Mouse (Mus musculus): Measurements from ENCODE around the gene Hspa4.
"Not testable (repeated sequence)": the region's sequence is repeated elsewhere in the genome, so short reads cannot be mapped to it uniquely, and the experiment has no call there.

Hspa4 gene

DNA sequence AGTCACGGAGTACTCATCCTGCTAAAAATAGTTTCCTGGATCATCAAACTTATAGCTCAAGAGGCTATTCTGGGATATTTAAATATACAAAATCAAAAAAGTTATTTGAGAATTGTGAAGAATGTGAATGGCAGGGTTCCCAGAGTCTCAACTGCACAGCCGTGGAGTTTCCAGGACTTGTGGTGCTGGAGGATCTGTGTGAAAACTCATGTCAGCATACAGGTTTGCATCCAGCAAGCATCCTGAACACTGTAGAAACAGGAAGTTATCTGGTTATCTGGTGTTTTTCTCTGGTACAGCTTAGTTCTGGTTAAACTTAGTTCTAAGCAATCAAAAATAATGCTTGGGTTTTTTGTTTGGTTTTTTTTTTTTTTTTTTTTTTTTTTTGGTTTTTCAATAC is 6.7 kb upstream of the Hspa4 start:
- DNase-seq, result no peak

DNA sequence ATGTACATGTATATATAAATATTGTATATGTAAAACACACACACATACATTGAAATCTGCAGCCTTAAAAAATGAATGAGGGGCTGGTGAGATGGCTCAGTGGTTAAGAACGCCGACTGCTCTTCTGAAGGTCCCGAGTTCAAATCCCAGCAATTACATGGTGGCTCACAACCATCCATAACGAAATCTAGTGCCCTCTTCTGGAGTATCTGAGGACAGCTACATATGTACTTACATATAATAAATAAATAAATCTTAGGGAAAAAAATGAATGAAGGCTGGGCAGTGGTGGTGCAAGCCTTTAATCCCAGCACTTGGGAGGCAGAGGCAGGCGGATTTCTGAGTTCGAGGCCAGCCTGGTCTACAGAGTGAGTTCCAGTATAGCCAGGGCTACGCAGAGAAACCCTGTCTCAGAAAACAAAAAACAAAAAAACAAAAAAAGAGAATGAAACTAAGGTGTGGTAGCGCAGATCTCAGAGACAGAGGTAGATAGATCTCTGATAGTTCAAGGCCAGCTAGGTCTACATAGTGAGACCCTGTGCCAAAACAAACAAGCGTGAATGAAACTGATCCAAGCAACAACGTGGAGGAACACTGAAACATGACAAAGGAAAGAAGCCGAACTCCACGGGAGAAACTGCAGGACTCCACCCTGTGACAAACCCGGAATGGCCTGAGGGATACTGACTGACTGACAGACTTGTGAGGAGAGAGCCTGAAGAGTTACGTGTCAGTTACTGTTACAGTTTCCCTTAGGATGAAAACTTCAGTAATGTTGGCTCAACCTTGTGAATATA is 4.0 kb upstream of the Hspa4 start:
- DNase-seq, result no peak

DNA sequence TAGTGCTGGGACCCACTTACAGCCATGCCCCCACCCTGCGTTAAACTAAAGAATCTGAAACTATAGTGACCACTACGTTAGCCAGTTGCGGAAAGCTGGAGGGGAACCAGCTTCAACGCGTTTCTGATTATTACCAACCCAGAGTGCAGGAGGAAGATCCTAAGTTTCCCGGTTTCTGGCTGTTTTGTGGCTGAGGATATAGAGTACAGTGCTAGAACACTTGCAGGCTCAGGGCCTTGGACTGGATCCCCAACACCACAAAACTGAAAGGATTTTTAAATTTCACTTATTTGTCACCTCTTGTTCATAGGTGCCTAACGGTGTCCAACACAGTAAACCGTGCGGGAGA is 884 bp upstream of the Hspa4 start:
- no peak for DNase-seq

DNA sequence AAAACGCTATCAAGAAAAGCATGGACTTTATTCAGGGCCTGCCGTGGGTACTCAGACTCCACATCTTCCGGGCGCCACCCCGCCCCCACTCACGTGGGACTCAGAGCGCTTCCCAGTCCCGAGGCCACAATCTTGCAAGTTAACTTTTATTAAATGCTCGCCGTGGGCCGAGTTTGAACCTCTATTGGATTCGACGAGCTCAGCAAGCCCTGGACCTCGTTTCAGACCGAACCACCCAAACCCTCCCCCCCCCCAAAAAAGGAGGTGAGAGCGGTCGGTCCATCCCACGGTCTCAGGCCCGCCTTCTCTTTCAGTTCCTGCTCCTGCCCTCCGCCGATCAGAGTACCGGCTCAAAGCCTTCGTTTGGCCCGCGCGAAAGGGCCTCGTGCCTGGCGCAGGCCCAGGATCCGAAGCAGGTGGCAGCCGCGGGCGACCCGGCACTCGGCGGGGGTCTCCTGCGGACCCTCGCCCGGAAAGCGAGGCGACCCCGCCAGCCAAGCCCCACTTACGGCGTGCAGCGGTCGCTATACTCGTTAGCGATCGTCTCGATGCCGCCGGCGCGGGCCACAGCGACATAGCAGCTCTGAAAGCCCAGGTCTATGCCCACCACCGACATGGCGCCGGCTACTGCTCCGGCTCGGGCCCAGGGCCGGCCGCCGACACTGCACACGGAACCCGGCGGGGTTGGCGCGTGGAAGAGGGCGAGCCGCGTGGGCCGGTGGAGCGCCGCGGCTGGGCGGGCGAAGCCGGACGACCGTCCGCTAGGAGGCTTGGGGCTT is 517 bp downstream of the Hspa4 start:
- DNase-seq, result peak; percentile 57

DNA sequence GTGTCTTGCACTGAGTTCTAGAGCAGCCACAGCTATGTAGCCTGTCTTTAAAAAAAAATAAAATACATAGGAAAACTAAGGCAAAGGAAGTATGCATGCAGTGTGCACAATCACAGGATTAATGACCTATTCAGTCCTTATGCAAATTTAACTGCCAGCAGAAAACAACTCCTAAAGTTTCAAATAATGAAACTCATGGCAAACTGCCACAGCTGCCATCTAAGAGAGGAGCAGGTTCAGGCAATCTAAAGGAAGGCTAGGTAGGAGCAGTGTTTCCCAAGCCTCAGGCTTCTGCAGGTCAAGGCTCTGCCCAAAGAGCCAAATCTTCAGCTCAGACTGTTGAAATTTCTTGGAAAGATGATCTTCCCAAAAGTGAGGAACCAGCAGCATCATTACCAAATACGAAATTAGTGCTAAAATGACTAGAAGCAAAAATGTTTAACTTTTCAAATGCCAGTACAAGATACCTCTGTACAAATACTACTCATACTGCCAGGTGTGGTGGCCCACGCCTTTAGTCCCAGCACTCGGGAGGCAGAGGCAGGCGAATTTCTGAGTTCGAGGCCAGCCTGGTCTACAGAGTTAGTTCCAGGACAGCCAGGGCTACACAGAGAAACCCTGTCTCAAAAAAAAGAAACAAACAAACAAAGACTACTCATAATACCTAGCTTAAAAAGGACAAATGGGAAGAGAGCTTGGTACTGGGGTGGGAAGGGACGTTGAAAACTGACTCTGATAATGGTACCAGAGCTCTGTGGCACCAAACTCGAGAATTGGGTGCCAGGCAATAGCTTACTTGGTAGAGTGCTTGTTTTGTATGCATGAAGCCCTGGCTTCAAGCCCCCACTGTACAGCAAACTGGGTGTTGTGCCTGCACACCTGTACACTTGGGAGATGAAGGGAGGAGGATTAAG is 2.1 kb downstream of the Hspa4 start:
- no peak for DNase-seq

DNA sequence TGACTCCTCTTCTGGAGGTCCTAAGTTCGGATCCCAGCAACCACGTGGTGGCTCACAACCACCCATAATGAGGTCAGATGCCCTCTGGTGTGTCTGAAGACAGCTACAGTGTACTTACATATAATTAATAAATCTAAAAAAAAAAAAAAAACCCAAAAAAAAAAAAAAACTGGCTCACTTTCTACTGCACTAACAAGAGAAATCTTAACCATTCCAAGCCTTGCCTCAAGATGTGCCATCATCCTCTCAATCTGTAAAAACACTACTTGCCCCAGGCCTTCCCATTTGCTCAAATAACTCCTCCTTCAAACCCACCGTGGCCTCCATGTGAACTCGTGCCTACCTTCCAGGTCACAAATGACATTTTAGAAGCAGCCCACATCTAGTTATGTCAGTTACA is 3.4 kb downstream of the Hspa4 start:
- no peak for DNase-seq

DNA sequence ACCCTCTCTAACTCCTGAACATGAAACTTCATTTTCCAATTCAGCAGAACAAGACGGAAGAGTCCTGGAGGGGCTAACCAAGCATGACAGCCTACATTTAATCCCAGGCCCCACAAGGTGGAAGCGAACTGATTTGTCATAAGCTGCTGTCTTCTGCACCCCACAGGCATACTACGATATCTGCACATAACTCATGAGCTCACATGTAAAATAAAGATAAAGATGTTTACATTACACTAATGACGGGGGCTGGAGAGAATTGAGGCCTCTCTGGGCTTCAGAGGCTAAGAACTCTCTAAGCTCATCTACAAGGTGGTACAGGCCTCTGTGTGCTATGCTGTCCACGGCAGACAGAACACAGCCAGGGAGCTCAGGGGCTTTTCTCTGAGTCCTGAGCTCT is 5.8 kb downstream of the Hspa4 start:
- DNase-seq, result no peak

DNA sequence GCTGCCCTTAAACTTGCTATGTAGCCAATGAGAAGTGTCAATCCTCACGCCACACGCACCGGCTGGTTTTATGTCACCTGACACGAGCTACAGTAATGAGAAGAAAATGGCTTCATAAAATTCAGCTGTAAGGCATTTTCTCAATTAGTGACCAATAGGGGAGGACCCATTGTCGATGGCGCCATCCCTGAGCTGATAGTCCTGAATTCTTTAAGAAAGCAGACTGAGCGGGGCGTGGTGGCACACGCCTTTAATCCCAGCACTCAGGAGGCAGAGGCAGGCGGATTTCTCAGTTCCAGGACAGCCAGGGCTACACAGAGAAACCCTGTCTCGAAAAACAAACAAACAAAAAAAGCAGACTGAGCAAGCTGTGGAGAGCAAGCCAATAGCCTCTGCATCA is 9.4 kb downstream of the Hspa4 start:
- no peak for DNase-seq

DNA sequence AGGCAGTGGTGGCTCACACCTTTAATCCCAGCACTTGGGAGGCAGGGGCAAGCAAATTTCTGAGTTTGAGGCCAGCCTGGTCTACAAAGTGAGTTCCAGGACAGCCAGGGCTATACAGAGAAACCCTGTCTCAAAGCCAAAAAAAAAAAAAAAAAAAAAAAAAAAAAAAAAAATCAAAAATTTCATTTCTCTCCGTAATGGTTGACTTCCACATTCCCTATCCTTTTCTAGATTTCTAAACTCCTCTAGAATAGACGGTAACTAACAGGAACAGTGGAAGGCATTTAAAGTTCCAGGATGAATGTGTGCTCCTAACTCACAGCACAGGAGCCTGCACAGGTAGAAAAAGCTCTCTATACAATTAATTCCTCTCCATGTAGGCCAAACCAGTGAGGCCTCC is 10.1 kb downstream of the Hspa4 start:
- DNase-seq, result not testable (repeated sequence)

DNA sequence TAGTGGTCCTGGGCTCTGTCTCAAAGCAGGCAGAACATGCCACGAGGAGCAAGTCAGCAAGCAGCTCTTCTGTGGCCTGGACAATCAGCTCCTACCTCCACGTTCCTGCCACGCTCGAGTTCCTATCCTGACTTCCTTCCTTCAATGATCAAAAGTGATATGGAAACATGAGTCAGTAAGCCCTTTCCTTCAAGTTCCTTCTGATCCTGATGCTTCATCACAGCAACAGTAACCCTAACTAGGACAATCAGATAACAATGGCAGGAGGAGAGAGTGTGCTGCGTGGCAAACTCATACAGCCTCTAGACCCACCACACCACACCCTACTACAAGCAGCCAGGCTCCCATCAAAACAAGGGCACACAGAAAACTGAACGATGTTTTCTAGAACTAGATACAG is 14.4 kb downstream of the Hspa4 start:
- no peak for DNase-seq

DNA sequence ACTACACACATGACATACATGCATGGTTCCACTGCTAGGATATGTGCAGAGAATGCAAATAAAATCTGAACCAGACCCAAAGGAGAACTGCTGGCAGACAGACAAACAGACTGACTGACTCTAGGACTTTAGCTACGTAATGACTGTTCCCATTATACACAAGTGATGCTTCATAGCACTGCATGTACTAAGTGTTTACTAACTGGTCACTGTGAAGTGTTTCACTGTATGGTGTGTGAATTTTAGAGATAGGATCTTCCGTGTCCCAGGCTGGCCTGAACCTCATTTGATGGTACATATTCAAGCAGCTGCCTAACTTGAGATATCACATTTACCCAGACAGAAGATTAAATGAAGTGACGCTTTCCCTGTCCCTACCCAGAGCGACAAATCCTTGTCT is 21.8 kb downstream of the Hspa4 start:
- no peak for DNase-seq

DNA sequence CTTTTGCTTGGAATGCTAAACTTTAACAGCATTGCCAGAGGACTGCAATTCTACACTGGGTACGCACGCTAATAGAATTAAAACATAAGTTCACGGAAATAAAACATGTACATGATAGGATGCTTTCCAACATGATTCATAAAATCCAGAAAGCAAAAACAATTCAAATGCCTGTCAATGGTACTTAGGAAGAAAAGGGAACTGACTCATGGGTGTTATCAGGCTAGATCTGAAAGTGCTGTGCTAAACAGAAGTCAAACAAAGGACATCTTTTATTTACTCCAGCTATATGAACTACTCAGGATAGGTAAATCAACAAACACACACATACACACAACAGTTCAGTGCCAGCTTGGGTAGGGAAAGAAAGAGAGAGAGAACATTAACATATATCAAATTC is 24.9 kb downstream of the Hspa4 start:
- no peak for DNase-seq

DNA sequence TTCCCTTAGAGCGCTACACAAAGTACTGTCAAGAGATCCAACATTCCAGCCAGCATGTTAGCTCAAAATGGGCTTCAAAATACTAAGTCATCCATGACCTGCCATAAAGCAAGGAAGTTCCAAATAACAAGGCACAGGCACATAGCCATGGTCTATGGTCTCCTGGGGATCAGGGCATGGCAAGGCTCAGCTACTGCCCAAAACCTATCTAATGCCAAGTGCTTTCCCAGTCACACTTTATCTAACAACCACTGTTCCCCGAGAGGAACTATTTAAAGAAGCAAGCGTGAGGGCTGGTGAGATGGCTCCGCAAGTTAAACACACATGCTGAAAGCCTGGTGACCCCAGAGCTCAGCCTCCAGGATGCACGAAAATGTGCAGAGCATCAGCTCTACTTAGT is 26.9 kb downstream of the Hspa4 start:
- no peak for DNase-seq

DNA sequence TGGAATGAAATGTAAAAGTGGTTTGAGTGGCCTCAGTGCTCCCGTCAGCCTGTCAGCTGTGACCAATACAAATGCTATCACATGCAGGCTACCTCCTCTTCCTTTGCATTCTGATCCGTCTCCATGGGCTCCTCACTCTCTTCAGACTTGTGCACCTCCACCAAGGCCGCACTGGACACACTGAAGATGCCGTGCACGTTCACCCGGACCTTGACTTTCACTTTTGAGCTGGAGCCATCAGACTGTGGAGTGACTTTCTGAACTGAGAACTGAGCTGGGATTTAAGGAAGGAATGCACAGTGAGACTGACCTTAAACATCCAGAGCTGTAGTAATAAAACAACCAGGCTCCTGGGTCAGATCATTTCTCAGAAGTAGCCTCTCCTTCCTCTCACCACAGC is 30.7 kb downstream of the Hspa4 start:
- DNase-seq, result no peak

DNA sequence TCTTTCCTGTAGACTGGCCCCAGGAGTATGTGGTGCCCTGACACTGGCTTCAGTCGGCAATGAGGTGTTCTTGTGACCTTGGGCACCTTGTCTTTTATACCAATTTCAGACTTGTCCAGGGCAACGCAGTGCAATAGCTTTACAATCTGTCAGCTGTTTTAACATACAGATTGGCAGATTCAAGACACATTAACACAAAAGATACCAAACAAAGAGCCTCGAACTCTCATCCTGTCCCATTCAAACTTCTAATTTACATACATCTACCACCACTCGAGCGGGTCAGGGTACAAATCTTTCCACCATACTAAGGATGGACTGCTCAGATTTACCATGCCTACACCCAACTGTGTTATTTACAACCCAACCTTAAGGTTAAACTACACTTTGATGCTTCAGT is 39.7 kb downstream of the Hspa4 start:
- no peak for DNase-seq

DNA sequence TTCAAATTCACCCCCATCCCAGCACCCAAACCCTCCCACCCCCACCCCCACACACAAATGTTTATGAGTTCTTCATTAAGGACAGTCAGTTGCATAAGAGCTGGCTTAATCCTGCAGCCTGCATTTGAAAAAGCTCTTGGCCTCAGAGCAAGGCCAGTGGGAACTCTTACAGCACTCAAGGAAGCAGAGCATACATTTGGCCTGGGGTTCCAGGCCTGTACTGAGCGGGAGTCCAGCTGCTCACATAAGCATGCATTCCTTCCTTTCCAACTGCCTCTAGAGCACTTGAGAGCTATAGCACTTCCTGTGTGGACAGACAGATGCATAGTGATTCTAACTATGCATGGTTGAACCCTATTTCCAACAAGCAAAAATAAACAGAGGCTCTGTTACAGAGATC is 40.2 kb downstream of the Hspa4 start:
- DNase-seq, result no peak

DNA sequence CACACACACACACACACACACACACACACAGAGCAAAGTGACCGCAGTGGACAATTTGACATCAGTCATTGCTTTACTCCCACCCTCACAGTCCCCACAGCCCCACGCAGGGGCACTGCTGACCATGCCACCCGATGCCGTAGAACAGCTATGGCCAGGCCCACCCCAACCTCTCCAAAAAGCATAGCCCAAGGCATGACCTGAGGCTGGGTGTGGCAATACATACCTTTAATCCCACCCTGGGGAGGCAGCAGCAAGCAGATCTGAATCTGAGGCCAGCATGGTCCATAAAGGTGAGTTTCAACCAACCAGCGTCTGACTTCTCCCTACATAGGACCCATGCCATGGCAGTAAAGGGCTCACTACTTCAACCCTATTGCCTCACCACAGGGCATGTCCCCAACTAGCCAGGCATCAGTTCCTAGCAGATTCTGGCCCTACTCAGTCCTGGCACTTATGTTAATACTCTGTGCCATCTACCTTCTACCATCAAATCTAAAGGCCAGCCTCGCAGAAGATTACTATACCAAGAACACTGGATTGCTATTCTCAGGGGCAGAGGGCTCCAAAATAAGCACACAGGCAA is 41.1 kb downstream of the Hspa4 start:
- no peak for DNase-seq

DNA sequence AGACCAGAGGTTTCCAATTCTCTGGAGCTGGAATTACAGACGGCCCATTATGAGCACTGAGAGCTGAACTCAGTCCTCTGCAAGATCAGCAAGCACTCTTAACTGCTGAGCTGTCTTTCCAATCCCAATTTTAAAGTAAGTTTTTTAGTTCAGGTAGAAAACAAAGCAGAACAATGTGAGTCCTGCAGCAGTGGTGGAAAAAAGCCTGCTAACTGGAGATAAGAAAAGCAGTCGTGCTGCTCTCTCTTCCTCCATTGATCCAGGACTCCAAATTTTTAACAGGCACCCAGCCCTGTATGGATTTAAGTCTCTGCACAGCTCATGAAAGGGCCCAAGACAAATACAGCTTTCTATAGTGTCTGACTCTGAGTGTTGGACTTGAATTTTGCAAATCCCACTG is 43.3 kb downstream of the Hspa4 start:
- DNase-seq, result no peak

DNA sequence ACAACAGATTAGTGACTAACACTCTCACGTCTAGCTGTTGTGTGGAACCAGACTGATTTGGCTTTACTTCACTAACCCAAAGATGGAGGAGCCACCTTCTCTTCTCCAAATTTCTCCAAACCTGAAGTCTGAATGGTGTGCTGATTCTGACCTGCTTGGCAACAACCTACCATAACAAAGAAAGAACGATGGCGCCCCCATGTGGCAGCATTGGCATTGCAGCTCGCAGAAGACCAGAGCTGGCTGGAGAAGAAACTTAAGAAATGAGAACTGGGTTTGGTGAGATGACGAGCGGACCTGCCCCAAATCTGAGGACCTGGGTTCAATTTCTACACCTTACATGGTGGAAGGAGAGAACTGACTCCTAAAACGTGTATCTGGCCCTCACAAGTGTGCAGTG is 45.3 kb downstream of the Hspa4 start:
- peak; percentile 73 for DNase-seq

DNA sequence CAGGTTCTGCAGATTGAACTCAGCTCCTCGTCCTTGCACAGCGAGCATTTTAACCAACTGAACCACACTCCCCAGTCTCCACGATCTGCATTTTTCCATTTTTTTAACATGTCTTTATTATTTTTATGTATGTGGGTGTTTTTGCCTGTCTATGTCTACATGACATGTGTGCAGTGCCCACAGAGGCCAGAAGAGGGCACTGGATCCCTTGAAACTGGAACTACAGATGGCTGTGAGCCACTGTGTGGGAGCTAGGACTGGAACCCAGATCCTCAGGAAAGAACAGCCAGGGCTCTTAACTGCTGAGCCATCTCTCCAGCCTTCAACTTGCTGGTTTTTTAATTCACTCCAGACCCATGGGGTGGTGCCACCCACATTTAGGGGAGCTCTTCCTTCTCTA is 45.8 kb downstream of the Hspa4 start:
- peak; percentile 18 for DNase-seq

DNA sequence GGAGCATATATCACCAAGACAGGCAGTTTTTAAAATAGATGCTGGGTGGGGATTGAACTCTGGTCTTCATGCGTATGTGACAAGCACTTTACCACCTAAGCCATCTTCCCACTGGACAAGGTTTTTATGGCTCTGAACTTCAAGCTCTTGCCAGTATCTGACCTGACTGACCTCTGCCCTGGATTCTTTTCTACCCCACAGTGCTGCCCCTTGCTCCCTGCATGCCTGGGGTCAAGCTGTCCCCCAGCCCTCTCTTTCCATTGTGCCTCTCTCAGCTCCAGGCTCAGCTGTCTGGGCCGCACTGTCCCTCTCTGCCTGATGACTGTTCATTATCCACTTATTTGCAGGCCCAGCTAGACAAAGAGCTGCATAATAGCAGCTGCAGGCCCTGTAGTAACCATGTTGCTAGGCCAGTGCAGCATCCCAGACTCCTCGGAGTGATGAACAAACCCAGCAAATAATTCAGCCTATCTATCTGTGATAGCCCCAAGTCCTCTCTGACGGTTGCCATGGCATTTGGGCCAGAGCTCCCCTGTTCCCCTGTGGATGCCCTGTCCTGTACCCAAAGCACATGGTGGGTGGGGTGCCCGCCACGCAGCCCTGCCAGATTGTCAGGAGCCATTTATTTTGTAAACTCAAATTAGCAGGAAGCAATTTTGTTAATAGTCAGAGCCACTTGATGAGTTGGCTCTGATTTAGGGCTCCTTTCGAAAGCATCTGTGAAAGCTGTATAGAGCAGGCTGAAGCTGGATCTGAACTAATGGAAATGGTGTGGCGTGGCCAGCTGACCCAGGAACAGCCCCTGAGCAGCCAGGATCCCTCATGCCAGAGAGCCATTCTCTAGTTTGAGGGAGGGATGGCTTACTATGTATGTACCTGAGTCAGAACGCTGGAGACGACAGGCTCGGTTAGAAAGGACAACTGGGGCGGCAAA is 47.8 kb downstream of the Hspa4 start:
- peak; percentile 65 for DNase-seq

DNA sequence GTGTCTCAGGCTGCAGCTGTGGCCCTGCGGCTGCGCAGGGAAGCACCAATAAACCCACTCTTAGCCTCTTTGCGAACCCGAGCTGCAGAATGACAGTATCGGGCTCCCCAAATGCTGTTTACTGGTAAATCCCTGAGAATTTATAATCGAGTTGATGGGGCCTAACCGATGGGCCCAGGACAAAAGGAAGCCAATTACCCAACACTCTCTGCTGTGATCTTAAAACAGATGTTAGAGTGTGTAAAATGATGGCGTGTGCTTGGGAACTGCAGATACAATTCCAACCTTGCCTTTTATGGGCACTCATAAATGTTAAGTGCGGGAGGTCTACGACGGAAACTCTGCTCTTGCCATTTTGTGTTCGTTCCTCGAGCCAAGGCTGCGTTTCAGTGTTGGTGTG is 49.5 kb downstream of the Hspa4 start:
- DNase-seq, result no peak
